Mouse (Mus musculus): ENCODE measurements at regions not wholly inside any gene's neighbourhood (a gene's known extent, or its start where the extent isn't known, plus 50 kb on each side); places are given as distances from the start of the nearest gene placed in this dataset.

DNA sequence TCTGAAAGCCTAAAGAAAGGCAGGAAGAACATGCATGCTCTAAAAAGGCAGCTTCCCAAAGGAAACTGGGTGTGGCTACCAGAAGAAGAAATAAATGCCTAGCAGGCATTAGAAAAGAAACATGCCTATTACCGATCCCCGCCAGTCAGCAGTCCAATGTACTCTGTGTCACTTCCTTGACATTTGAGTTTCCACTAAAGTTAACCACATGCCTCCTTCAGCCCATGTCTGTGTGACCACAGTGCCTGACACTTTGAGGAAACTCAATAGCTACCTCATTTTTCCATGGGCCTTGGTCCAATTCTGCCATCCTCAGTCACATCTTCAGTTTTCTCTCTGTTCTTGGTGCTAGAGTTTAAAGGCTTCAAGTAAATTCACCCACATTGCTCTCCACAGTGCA, 233.7 kb upstream of the Isx start:
- no peaks in the 10 kb centered on the region for H3K36me3 ChIP-seq (ENCODE audit: control insufficient read depth, insufficient read depth)
- H3K27ac ChIP-seq (ENCODE audit: low read length): no peak overlapping the region
- 83% methylated on average over 2 of the region's 2 CpGs for WGBS
- no peak overlapping the region for H3K4me2 ChIP-seq (ENCODE audit: low read length)
- H3K4me1 ChIP-seq (replicated peaks; ENCODE audit: control insufficient read depth, insufficient read depth, low read length): no peaks in the 10 kb centered on the region
- H3K9me3 ChIP-seq (ENCODE audit: control insufficient read depth, low read length): no peaks in the 10 kb centered on the region
- H3K27me3 ChIP-seq (replicated peaks; ENCODE audit: control insufficient read depth, insufficient read depth, low read length): no peaks in the 10 kb centered on the region
- no peak overlapping the region for H3K9ac ChIP-seq (replicated peaks; ENCODE audit: low read depth, low read length)
- no peak overlapping the region for H3K4me3 ChIP-seq (replicated peaks; ENCODE audit: low read length)
- ATAC-seq: no peak

- 42% methylated on average over 1 of the region's 1 CpGs for whole genome bisulfite sequencing
- no peak for ATAC-seq
- Histone ChIP-seq H3K9ac (replicated peaks; ENCODE audit: low read depth, low read length) (no peak overlapping the region), H3K36me3 (ENCODE audit: control insufficient read depth, insufficient read depth) (no peaks in the 10 kb centered on the region), H3K27ac (ENCODE audit: low read length) (no peak overlapping the region), H3K4me1 (replicated peaks; ENCODE audit: control insufficient read depth, insufficient read depth, low read length) (no peaks in the 10 kb centered on the region), H3K4me3 (replicated peaks; ENCODE audit: low read length) (no peak overlapping the region), H3K9me3 (ENCODE audit: control insufficient read depth, low read length) (no peaks in the 10 kb centered on the region), H3K27me3 (replicated peaks; ENCODE audit: control insufficient read depth, insufficient read depth, low read length) (no peaks in the 10 kb centered on the region), H3K4me2 (ENCODE audit: low read length) (no peak overlapping the region)
Measured at GRCm38 (mm10) chr8:74640636-74641035, 232.3 kb upstream of the Isx start.

DNA sequence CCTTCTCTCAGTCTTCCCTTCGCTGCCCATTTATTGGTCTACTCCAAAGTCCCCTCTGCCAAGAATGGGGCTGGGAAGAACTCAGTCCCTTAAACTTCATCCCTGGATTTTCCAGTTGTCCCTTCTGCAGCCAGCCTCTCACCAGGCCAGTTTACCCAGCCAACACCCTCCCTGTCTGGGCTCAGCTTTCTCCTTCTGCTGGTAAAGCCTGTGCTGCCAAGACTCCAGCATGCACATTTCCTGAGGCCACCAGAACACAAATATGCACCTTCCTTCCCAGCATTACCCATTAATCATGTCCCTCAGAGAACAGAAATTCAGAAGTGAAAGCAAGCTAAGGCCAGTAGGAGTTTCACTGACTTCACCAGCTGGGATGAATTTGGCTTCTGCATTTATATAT, 213.0 kb upstream of the Isx start:
- Histone ChIP-seq H3K4me1 (replicated peaks; ENCODE audit: control insufficient read depth, insufficient read depth, low read length) (no peaks in the 10 kb centered on the region), H3K27me3 (replicated peaks; ENCODE audit: control insufficient read depth, insufficient read depth, low read length) (no peaks in the 10 kb centered on the region), H3K9ac (replicated peaks; ENCODE audit: low read depth, low read length) (no peak overlapping the region), H3K4me2 (ENCODE audit: low read length) (no peak overlapping the region), H3K9me3 (ENCODE audit: control insufficient read depth, low read length) (no peaks in the 10 kb centered on the region), H3K36me3 (ENCODE audit: control insufficient read depth, insufficient read depth) (no peaks in the 10 kb centered on the region), H3K4me3 (replicated peaks; ENCODE audit: low read length) (no peak overlapping the region), H3K27ac (ENCODE audit: low read length) (no peak overlapping the region)
- no peak for ATAC-seq
- WGBS: 93% methylated on average over 1 of the region's 1 CpGs

GRCm38 (mm10) chr8:74688342-74688741, 184.6 kb upstream of the Isx start:
- no peak overlapping the region for H3K4me3 ChIP-seq (replicated peaks; ENCODE audit: low read length)
- H3K27me3 ChIP-seq (replicated peaks; ENCODE audit: control insufficient read depth, insufficient read depth, low read length): no peaks in the 10 kb centered on the region
- H3K4me1 ChIP-seq (replicated peaks; ENCODE audit: control insufficient read depth, insufficient read depth, low read length): no peaks in the 10 kb centered on the region
- ATAC-seq: no peak
- H3K36me3 ChIP-seq (ENCODE audit: control insufficient read depth, insufficient read depth): no peaks in the 10 kb centered on the region
- no peaks in the 10 kb centered on the region for H3K9me3 ChIP-seq (ENCODE audit: control insufficient read depth, low read length)
- no peak overlapping the region for H3K4me2 ChIP-seq (ENCODE audit: low read length)
- no peak overlapping the region for H3K9ac ChIP-seq (replicated peaks; ENCODE audit: low read depth, low read length)
- no peak overlapping the region for H3K27ac ChIP-seq (ENCODE audit: low read length)

- Histone ChIP-seq H3K4me2 (ENCODE audit: low read length) (no peak overlapping the region), H3K27ac (ENCODE audit: low read length) (no peak overlapping the region), H3K27me3 (replicated peaks; ENCODE audit: control insufficient read depth, insufficient read depth, low read length) (no peaks in the 10 kb centered on the region), H3K9ac (replicated peaks; ENCODE audit: low read depth, low read length) (no peak overlapping the region), H3K4me3 (replicated peaks; ENCODE audit: low read length) (no peak overlapping the region), H3K9me3 (ENCODE audit: control insufficient read depth, low read length) (no peaks in the 10 kb centered on the region), H3K4me1 (replicated peaks; ENCODE audit: control insufficient read depth, insufficient read depth, low read length) (no peaks in the 10 kb centered on the region), H3K36me3 (ENCODE audit: control insufficient read depth, insufficient read depth) (no peaks in the 10 kb centered on the region)
- ATAC-seq: peak; percentile 57; the same call in 1 of the 2 replicates
Measured at GRCm38 (mm10) chr8:74696001-74696400, 177.0 kb upstream of the Isx start.

GRCm38 (mm10) chr8:74697317-74697716, 175.7 kb upstream of the Isx start:
- ATAC-seq: no peak

GRCm38 (mm10) chr8:74712617-74713016, 160.4 kb upstream of the Isx start:
- Histone ChIP-seq H3K27ac (ENCODE audit: low read length) (no peak overlapping the region), H3K4me2 (ENCODE audit: low read length) (no peak overlapping the region), H3K4me3 (replicated peaks; ENCODE audit: low read length) (no peak overlapping the region), H3K27me3 (replicated peaks; ENCODE audit: control insufficient read depth, insufficient read depth, low read length) (no peaks in the 10 kb centered on the region), H3K4me1 (replicated peaks; ENCODE audit: control insufficient read depth, insufficient read depth, low read length) (no peaks in the 10 kb centered on the region), H3K9ac (replicated peaks; ENCODE audit: low read depth, low read length) (no peak overlapping the region), H3K36me3 (ENCODE audit: control insufficient read depth, insufficient read depth) (no peaks in the 10 kb centered on the region), H3K9me3 (ENCODE audit: control insufficient read depth, low read length) (no peaks in the 10 kb centered on the region; the same call in 1 of the 2 replicates)
- ATAC-seq: no peak
- 72% methylated on average over 3 of the region's 3 CpGs for WGBS

More at GRCm38 (mm10) chr8:74697317-74697716, 175.7 kb upstream of the Isx start:
- H3K27ac ChIP-seq (ENCODE audit: low read length): no peak overlapping the region
- no peak overlapping the region for H3K4me3 ChIP-seq (replicated peaks; ENCODE audit: low read length)
- no peak overlapping the region for H3K4me2 ChIP-seq (ENCODE audit: low read length)
- H3K9me3 ChIP-seq (ENCODE audit: control insufficient read depth, low read length): no peaks in the 10 kb centered on the region
- 84% methylated on average over 1 of the region's 1 CpGs for WGBS
- H3K36me3 ChIP-seq (ENCODE audit: control insufficient read depth, insufficient read depth): no peaks in the 10 kb centered on the region
- no peak overlapping the region for H3K9ac ChIP-seq (replicated peaks; ENCODE audit: low read depth, low read length)
- no peaks in the 10 kb centered on the region for H3K4me1 ChIP-seq (replicated peaks; ENCODE audit: control insufficient read depth, insufficient read depth, low read length)
- no peaks in the 10 kb centered on the region for H3K27me3 ChIP-seq (replicated peaks; ENCODE audit: control insufficient read depth, insufficient read depth, low read length)

GRCm38 (mm10) chr8:74716030-74716429, 156.9 kb upstream of the Isx start:
- Histone ChIP-seq H3K27me3 (replicated peaks; ENCODE audit: control insufficient read depth, insufficient read depth, low read length) (no peaks in the 10 kb centered on the region), H3K27ac (ENCODE audit: low read length) (no peak overlapping the region), H3K9ac (replicated peaks; ENCODE audit: low read depth, low read length) (no peak overlapping the region), H3K4me2 (ENCODE audit: low read length) (no peak overlapping the region), H3K4me3 (replicated peaks; ENCODE audit: low read length) (no peak overlapping the region), H3K9me3 (ENCODE audit: control insufficient read depth, low read length) (no peaks in the 10 kb centered on the region; the same call in 1 of the 2 replicates), H3K36me3 (ENCODE audit: control insufficient read depth, insufficient read depth) (no peaks in the 10 kb centered on the region), H3K4me1 (replicated peaks; ENCODE audit: control insufficient read depth, insufficient read depth, low read length) (no peaks in the 10 kb centered on the region)
- 46% methylated on average over 5 of the region's 5 CpGs for WGBS
- ATAC-seq: no peak

- no peak for ATAC-seq
- no peak overlapping the region for H3K27ac ChIP-seq (ENCODE audit: low read length)
- no peak overlapping the region for H3K9ac ChIP-seq (replicated peaks; ENCODE audit: low read depth, low read length)
- 17% methylated on average over 3 of the region's 3 CpGs for WGBS
- H3K9me3 ChIP-seq (ENCODE audit: control insufficient read depth, low read length): no peaks in the 10 kb centered on the region
- H3K4me3 ChIP-seq (replicated peaks; ENCODE audit: low read length): no peak overlapping the region
- no peaks in the 10 kb centered on the region for H3K27me3 ChIP-seq (replicated peaks; ENCODE audit: control insufficient read depth, insufficient read depth, low read length)
- H3K36me3 ChIP-seq (ENCODE audit: control insufficient read depth, insufficient read depth): no peaks in the 10 kb centered on the region
- no peak overlapping the region for H3K4me2 ChIP-seq (ENCODE audit: low read length)
- H3K4me1 ChIP-seq (replicated peaks; ENCODE audit: control insufficient read depth, insufficient read depth, low read length): no peaks in the 10 kb centered on the region
Measured at GRCm38 (mm10) chr8:74764728-74765127, 108.2 kb upstream of the Isx start.

DNA sequence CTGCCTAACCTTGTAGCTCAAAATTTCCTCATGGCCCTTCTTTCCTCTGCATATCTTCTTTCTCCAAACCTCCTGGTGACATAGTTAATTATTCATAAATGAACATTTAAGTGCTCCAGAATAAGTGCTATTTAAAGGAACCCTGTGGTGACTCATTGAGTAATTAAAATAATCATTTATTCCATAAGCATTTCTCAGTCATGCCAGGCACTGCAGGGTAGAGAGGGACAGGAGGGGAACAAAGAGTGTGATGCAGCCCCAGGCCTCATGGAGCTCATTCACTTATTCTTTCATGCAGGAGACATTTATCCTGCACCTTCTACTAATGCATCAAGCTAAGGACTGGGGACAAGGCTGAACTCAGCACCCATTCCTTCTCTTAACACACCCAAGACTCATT, 97.4 kb upstream of the Isx start:
- Histone ChIP-seq H3K36me3 (ENCODE audit: control insufficient read depth, insufficient read depth) (no peaks in the 10 kb centered on the region), H3K27ac (ENCODE audit: low read length) (no peak overlapping the region), H3K4me3 (replicated peaks; ENCODE audit: low read length) (no peak overlapping the region), H3K4me2 (ENCODE audit: low read length) (no peak overlapping the region), H3K9me3 (ENCODE audit: control insufficient read depth, low read length) (no peaks in the 10 kb centered on the region), H3K27me3 (replicated peaks; ENCODE audit: control insufficient read depth, insufficient read depth, low read length) (no peaks in the 10 kb centered on the region), H3K9ac (replicated peaks; ENCODE audit: low read depth, low read length) (no peak overlapping the region), H3K4me1 (replicated peaks; ENCODE audit: control insufficient read depth, insufficient read depth, low read length) (no peaks in the 10 kb centered on the region)
- no peak for ATAC-seq

All from forebrain, embryonic 16.5 days (tissue).